Mouse (Mus musculus): ENCODE measurements around the gene Nprl2.
"Not testable (repeated sequence)": the region's sequence is repeated elsewhere in the genome, so short reads cannot be mapped to it uniquely, and the experiment has no call there.

DNA sequence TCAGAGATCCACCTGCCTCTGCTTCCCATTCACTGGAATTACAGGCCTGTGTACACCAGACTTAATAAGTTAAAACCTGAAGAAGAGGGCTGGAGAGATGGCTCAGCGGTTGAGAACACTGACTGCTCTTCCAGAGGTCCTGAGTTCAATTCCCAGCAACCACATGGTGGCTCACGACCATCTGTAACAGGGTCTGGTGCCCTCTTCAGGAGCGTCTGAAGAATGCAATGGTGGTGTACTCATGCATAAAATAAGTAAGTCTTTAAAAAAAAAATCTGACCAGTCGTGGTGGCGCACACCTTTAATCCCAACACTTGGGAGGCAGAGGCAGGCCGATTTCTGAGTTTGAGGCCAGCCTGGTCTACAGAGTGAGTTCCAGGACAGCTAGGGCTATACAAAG lies 31.7 kb downstream of the Nprl2 start:
- not testable (repeated sequence) for TF ChIP-seq CTCF, POLR2A (IDR thresholded peaks at IDR 0.05; ENCODE audit: extremely low read depth, insufficient read depth, low read length)
